ENCODE assay signal across 9 mouse cellular contexts in the genomic region with DNA sequence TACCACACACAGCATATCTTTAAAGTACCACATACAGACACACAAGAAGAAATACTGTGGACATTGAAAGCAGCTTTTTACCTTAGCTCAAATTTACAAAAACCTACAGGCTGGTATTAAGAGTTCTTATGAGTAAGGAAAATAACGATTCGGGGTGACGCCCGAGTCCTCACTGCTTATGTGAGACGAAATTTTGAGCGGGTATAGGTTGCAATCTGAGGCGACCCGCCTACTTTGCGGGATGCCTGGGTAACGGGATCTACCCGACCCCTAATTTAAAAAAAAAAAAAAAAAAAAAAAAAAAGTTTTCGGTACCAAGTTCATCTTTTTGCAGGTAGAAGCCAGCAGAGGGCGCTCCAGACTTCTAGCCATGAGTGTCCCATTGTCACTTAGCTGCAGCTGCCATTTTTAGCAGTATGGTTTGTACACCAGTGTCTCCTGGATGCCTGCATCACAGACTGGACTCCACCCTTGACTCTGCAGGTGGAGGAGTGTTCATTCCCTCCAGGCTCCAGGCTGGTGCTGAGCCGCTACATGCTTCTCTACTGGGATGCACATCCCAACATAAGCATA. TPM values are rescaled to one million over a fixed set of nuclear protein-coding genes. Genes with fewer than 3 reads are reported as not detected.
DNase-seq lines count a peak whose midpoint lies in the region; ATAC-seq and TF ChIP-seq lines count a peak whose summit lies in the region.
"Had no signal": no experiment of that assay in that cellular context is flagged by ENCODE, and none has a peak within 500 bp of the region (broad histone marks: within the 10 kb centered on the region; RNA-seq: fewer than 3 reads in every experiment).

No protein-coding gene starts in this region.

- no peaks in the 10 kb centered on the region for H3K36me3 ChIP-seq in forebrain, embryonic 10.5 days (replicated peaks)
- no peaks in the 10 kb centered on the region for H3K36me3 ChIP-seq in forebrain, embryonic 12.5 days (replicated peaks)
- peaks cover 0 to 17% of the 10 kb centered on the region in 2 experiments; a peak in 2 of 4 replicates for H3K36me3 ChIP-seq in MEL (ENCODE audit: control insufficient read depth in 1 of 2, insufficient read depth in 2 of 2, low read length in 2 of 2)
- no peaks in the 10 kb centered on the region for H3K36me3 ChIP-seq in kidney, adult 2 months (ENCODE audit: control insufficient read depth, insufficient read depth, low read length)
- H3K36me3 ChIP-seq in liver, embryonic 16.5 days (ENCODE audit: control insufficient read depth, insufficient read depth): no peaks in the 10 kb centered on the region
- H3K36me3 ChIP-seq: limb, embryonic 12.5 days had no signal

- H3K9me3 ChIP-seq in forebrain, embryonic 10.5 days: no peaks in the 10 kb centered on the region
- no peaks in the 10 kb centered on the region for H3K9me3 ChIP-seq in forebrain, embryonic 12.5 days
- no peaks in the 10 kb centered on the region for H3K9me3 ChIP-seq in MEL (replicated peaks; ENCODE audit: insufficient read depth, low read length)
- no peaks in the 10 kb centered on the region for H3K9me3 ChIP-seq in liver, embryonic 16.5 days (replicated peaks; ENCODE audit: control insufficient read depth, low read length)
- H3K9me3 ChIP-seq: limb, embryonic 12.5 days had no signal

- 24% methylated on average over 14 of the region's 14 CpGs for WGBS in forebrain, embryonic 10.5 days
- 23% methylated on average over 14 of the region's 14 CpGs for WGBS in forebrain, embryonic 12.5 days
- 21% methylated on average over 14 of the region's 14 CpGs for WGBS in kidney, adult 2 months
- WGBS in liver, embryonic 16.5 days (ENCODE audit: insufficient replicate concordance): 19% methylated on average over 14 of the region's 14 CpGs

- TF ChIP-seq CTCF in MEL (IDR thresholded peaks at IDR 0.05 in 2 of 3, conservative IDR thresholded peaks at IDR 0.05 in 1 of 3; ENCODE audit: control insufficient read depth in 1 of 3, insufficient read depth in 1 of 3, low read depth in 2 of 3, low read length in 3 of 3, poor library complexity in 1 of 3, severe bottlenecking in 1 of 3): peak; percentile 58 to 75 (median 72)
- peak; percentile 74 for TF ChIP-seq CTCF in kidney, adult 2 months (conservative IDR thresholded peaks at IDR 0.05; ENCODE audit: insufficient read depth, insufficient read length, low read depth, low read length)

- H3K79me2 ChIP-seq in MEL (ENCODE audit: control insufficient read depth, insufficient read depth, low read length, poor library complexity): no peaks in the 10 kb centered on the region

- DNase-seq in forebrain, embryonic 10.5 days (ENCODE audit: extremely low spot score, low spot score): peak; percentile 59
- DNase-seq in MEL (ENCODE audit: low read depth, low spot score): peak; percentile 95
- peak; percentile 75 to 79 for DNase-seq in cerebellum, adult 18-20 months
- DNase-seq in gastrocnemius, postnatal 36 days: peak; percentile 44 to 58
- peak; percentile 83 for DNase-seq in kidney, adult 2 months
- peak; percentile 37 for DNase-seq in retina, postnatal 7 days (ENCODE audit: low read depth, low spot score)

- intact Hi-C loops in gastrocnemius, postnatal 36 days (cut with DNase I): loop anchor here (1.0 kb wide), 1 partner anchor 36 kb away; the partner anchor contains the start of gene Comtd1

- H3K4me1 ChIP-seq in forebrain, embryonic 10.5 days: no peaks in the 10 kb centered on the region
- no peaks in the 10 kb centered on the region for H3K4me1 ChIP-seq in forebrain, embryonic 12.5 days
- H3K4me1 ChIP-seq in MEL (ENCODE audit: control insufficient read depth in 1 of 2, insufficient read depth in 2 of 2, low read length in 2 of 2): peaks cover 13 to 31% of the 10 kb centered on the region in 2 experiments
- peaks cover 4% of the 10 kb centered on the region; the same call in 1 of the 2 replicates for H3K4me1 ChIP-seq in kidney, adult 2 months (ENCODE audit: control insufficient read depth, insufficient read depth, low read length)
- H3K4me1 ChIP-seq in liver, embryonic 16.5 days (ENCODE audit: control insufficient read depth, low read depth, low read length): peaks cover 11% of the 10 kb centered on the region
- H3K4me1 ChIP-seq: limb, embryonic 12.5 days had no signal

- H3K27me3 ChIP-seq in forebrain, embryonic 10.5 days (ENCODE audit: poor library complexity, severe bottlenecking): no peaks in the 10 kb centered on the region
- no peaks in the 10 kb centered on the region for H3K27me3 ChIP-seq in forebrain, embryonic 12.5 days
- H3K27me3 ChIP-seq in MEL (ENCODE audit: control insufficient read depth in 1 of 2, insufficient read depth in 2 of 2, low read length in 2 of 2): no peaks in the 10 kb centered on the region
- no peaks in the 10 kb centered on the region for H3K27me3 ChIP-seq in kidney, adult 2 months (replicated peaks; ENCODE audit: control insufficient read depth, insufficient read depth, low read length)
- no peaks in the 10 kb centered on the region for H3K27me3 ChIP-seq in liver, embryonic 16.5 days (ENCODE audit: control insufficient read depth, insufficient read depth, low read depth, low read length)

- TF ChIP-seq EP300 in MEL (IDR thresholded peaks at IDR 0.05; ENCODE audit: low read depth in 1 of 2, low read length in 2 of 2): no peak; a peak in 1 of 4 replicates

- no peak overlapping the region for H3K27ac ChIP-seq in forebrain, embryonic 10.5 days
- no peak overlapping the region for H3K27ac ChIP-seq in forebrain, embryonic 12.5 days
- H3K27ac ChIP-seq in MEL (ENCODE audit: control insufficient read depth, low read depth, low read length): peak overlapping the region; percentile 87
- H3K27ac ChIP-seq in kidney, adult 2 months (ENCODE audit: insufficient read depth, low read depth, low read length): no peak overlapping the region
- H3K27ac ChIP-seq in liver, embryonic 16.5 days (ENCODE audit: low read length): no peak overlapping the region
- H3K27ac ChIP-seq: limb, embryonic 12.5 days had no signal

- peak; percentile 83 for TF ChIP-seq RAD21 in MEL (IDR thresholded peaks at IDR 0.05; ENCODE audit: low read depth, low read length)

- peak in 1 of 2 experiments; percentile 34; a peak in 1 of 4 replicates for TF ChIP-seq POLR2A in MEL (IDR thresholded peaks at IDR 0.05; ENCODE audit: control insufficient read depth in 1 of 2, insufficient read depth in 1 of 2, low read depth in 1 of 2, low read length in 2 of 2, poor library complexity in 1 of 2)
- no peak for TF ChIP-seq POLR2A in kidney, adult 2 months (IDR thresholded peaks at IDR 0.05; ENCODE audit: low read depth, low read length)

- no peak overlapping the region for H3K4me2 ChIP-seq in forebrain, embryonic 12.5 days
- H3K4me2 ChIP-seq in liver, embryonic 16.5 days (ENCODE audit: low read depth, low read length): peak overlapping the region; percentile 35
- H3K4me2 ChIP-seq: limb, embryonic 12.5 days had no signal

- H3K9ac ChIP-seq in forebrain, embryonic 12.5 days: no peak overlapping the region
- H3K9ac ChIP-seq in MEL (ENCODE audit: control insufficient read depth, low read depth, low read length, poor library complexity, severe bottlenecking): peak overlapping the region; percentile 70
- H3K9ac ChIP-seq in liver, embryonic 16.5 days (ENCODE audit: low read depth, low read length): no peak overlapping the region
- H3K9ac ChIP-seq: limb, embryonic 12.5 days had no signal

- ATAC-seq in forebrain, embryonic 12.5 days (ENCODE audit: low FRiP score): no peak
- ATAC-seq in liver, embryonic 16.5 days (ENCODE audit: low read depth): peak; percentile 69

- H3K4me3 ChIP-seq in forebrain, embryonic 10.5 days: no peak overlapping the region
- no peak overlapping the region for H3K4me3 ChIP-seq in forebrain, embryonic 12.5 days (replicated peaks)
- H3K4me3 ChIP-seq in MEL (ENCODE audit: control insufficient read depth in 1 of 2, insufficient read depth in 1 of 2, low read depth in 2 of 2, low read length in 2 of 2): peak overlapping the region; percentile 32 to 45
- no peak overlapping the region for H3K4me3 ChIP-seq in kidney, adult 2 months (ENCODE audit: insufficient read depth, low read depth, low read length)
- no peak overlapping the region for H3K4me3 ChIP-seq in liver, embryonic 16.5 days (ENCODE audit: low read depth, low read length)
- H3K4me3 ChIP-seq: limb, embryonic 12.5 days had no signal

TF ChIP-seq in MEL, 35 proteins besides CTCF, POLR2A, EP300 and RAD21 (continues in another document):
- peak; percentile 65 for TF ChIP-seq SMC3 (IDR thresholded peaks at IDR 0.05; ENCODE audit: low read depth, low read length)
- TF ChIP-seq TCF12 (IDR thresholded peaks at IDR 0.05; ENCODE audit: low read depth, low read length): no peak
- TF ChIP-seq ZKSCAN1 (IDR thresholded peaks at IDR 0.05; ENCODE audit: low read depth, low read length): peak; percentile 61; the same call in 1 of the 2 replicates
- no peak for TF ChIP-seq MEF2A (IDR thresholded peaks at IDR 0.05; ENCODE audit: extremely low read depth, insufficient replicate concordance, low read depth, low read length, poor library complexity, severe bottlenecking)
- TF ChIP-seq HCFC1 (IDR thresholded peaks at IDR 0.05; ENCODE audit: low read depth, low read length): peak; percentile 60
- TF ChIP-seq KAT2A (conservative IDR thresholded peaks at IDR 0.05; ENCODE audit: low read depth, low read length): no peak
- TF ChIP-seq TBP (IDR thresholded peaks at IDR 0.05; ENCODE audit: low read depth, low read length): no peak
- peak; percentile 100 for TF ChIP-seq ZNF384 (IDR thresholded peaks at IDR 0.05; ENCODE audit: low read depth, low read length)

RNA-seq across cellular contexts. Expression of gene Vdac2, which starts 12.4 kb away (rescaled TPM):
- 271 and 273 TPM in 2 replicates for polyA plus RNA-seq in forebrain, embryonic 10.5 days (2016; fragmentation: Nextera tagmentation; extraction: Ambion mirVana)
- 238 and 247 TPM in 2 replicates for polyA plus RNA-seq in forebrain, embryonic 12.5 days (2016; fragmentation: Nextera tagmentation; extraction: Ambion mirVana)
- total RNA-seq in MEL (2012; rRNA removed): 247 and 248 TPM in 2 replicates
- polyA plus RNA-seq in MEL (2012; ENCODE audit: insufficient read depth in 1 of 2, insufficient read length in 2 of 2, low read depth in 1 of 2, low replicate concordance in 2 of 2, missing spikeins in 1 of 2): 100 to 1,000 TPM in 1 of 2 experiments, 10 to 100 TPM in 1; 74.9 to 327 TPM
- 100 to 1,000 TPM; 278 to 305 TPM for total RNA-seq in gastrocnemius, postnatal 36 days (2021)
- 140 and 166 TPM in 2 replicates for polyA plus RNA-seq in kidney, adult 2 months (2012; rRNA removed)
- 98.4 and 113 TPM in 2 replicates for polyA plus RNA-seq in liver, embryonic 16.5 days (2015; fragmentation: Nextera tagmentation; extraction: Ambion mirVana)

RNA-seq across cellular contexts. Expression of gene Comtd1, which starts 36.1 kb away (rescaled TPM):
- polyA plus RNA-seq in forebrain, embryonic 10.5 days (2016; fragmentation: Nextera tagmentation; extraction: Ambion mirVana): 16.6 and 17.7 TPM in 2 replicates
- 13.0 and 16.1 TPM in 2 replicates for polyA plus RNA-seq in forebrain, embryonic 12.5 days (2016; fragmentation: Nextera tagmentation; extraction: Ambion mirVana)
- total RNA-seq in MEL (2012; rRNA removed): 31.1 and 36.4 TPM in 2 replicates
- polyA plus RNA-seq in MEL (2012; ENCODE audit: insufficient read depth in 1 of 2, insufficient read length in 2 of 2, low read depth in 1 of 2, low replicate concordance in 2 of 2, missing spikeins in 1 of 2): 10 to 100 TPM in 1 of 2 experiments, not detected in 1; 35.7 TPM
- 10 to 100 TPM in 1 of 2 experiments, 1 to 10 TPM in 1; 6.9 to 10.4 TPM for total RNA-seq in gastrocnemius, postnatal 36 days (2021)
- polyA plus RNA-seq in kidney, adult 2 months (2012; rRNA removed): 30.3 and 35.2 TPM in 2 replicates
- 15.8 and 18.4 TPM in 2 replicates for polyA plus RNA-seq in liver, embryonic 16.5 days (2015; fragmentation: Nextera tagmentation; extraction: Ambion mirVana)

Comparison
In these comparisons a context has a peak if more than half of its experiments do, and no peak if none do; other contexts are left out.
1. DNase-seq: peak in every context shown above with its lines; median percentile 95 in MEL; 83 in kidney, adult 2 months; 77 in cerebellum, adult 18-20 months; 59 in forebrain, embryonic 10.5 days; 51 in gastrocnemius, postnatal 36 days; 37 in retina, postnatal 7 days.
2. H3K4me3 ChIP-seq: peak in MEL (2 of 2); none in forebrain, embryonic 10.5 days (single experiment), forebrain, embryonic 12.5 days (single experiment), kidney, adult 2 months (single experiment) and liver, embryonic 16.5 days (single experiment).